Mouse (Mus musculus) myocyte (in vitro differentiated cells): ENCODE data around the gene Cfap46.

Experiments
- CEBPB ChIP-seq: IDR thresholded peaks from 2 replicates; pipeline ENCODE4 v1.6.1; 2011; ENCODE audit warnings: mild to moderate bottlenecking, moderate library complexity; ENCODE audit not compliant: poor library complexity, insufficient read depth, severe bottlenecking
- E2F4 ChIP-seq: IDR thresholded peaks from one replicate; pipeline ENCODE4 v1.6.1; 2011; ENCODE audit warnings: mild to moderate bottlenecking, control low read depth, moderate library complexity; ENCODE audit not compliant: insufficient read depth
- MAX ChIP-seq: IDR thresholded peaks from one replicate; pipeline ENCODE4 v1.6.1; 2011; ENCODE audit warnings: low read depth, mild to moderate bottlenecking, control low read depth
- MYOD1 ChIP-seq, 3 experiments: IDR thresholded peaks; one replicate each; pipeline ENCODE4 v1.6.1; 2011; ENCODE audit warnings: control low read depth in 2 of 3, low read depth in 2 of 3, mild to moderate bottlenecking in 2 of 3, moderate library complexity in 1 of 3; ENCODE audit not compliant: insufficient read length in 2 of 3, control insufficient read depth in 1 of 3
- MYOG ChIP-seq, 3 experiments: IDR thresholded peaks; one replicate each; pipeline ENCODE4 v1.6.1; 2011; ENCODE audit warnings: control low read depth in 2 of 3, low read depth in 2 of 3, mild to moderate bottlenecking in 2 of 3; ENCODE audit not compliant: insufficient read length in 2 of 3, control insufficient read depth in 1 of 3, insufficient read depth in 1 of 3
- POLR2A ChIP-seq: IDR thresholded peaks from one replicate; pipeline ENCODE4 v1.6.1; 2011; ENCODE audit warnings: low read depth, mild to moderate bottlenecking, control low read depth, moderate library complexity; ENCODE audit not compliant: insufficient read length
- POLR2AphosphoS2 ChIP-seq: IDR thresholded peaks from one replicate; pipeline ENCODE4 v1.6.1; 2011; ENCODE audit warnings: low read depth, control low read depth; ENCODE audit not compliant: insufficient read length
- REST ChIP-seq: IDR thresholded peaks from one replicate; pipeline ENCODE4 v1.6.1; 2011; ENCODE audit warnings: mild to moderate bottlenecking, control low read depth, moderate library complexity; ENCODE audit not compliant: insufficient read depth, insufficient read length
- SRF ChIP-seq: IDR thresholded peaks from one replicate; pipeline ENCODE4 v1.6.1; 2011; ENCODE audit warnings: low read depth; ENCODE audit not compliant: control insufficient read depth, insufficient read length
- TCF12 ChIP-seq: IDR thresholded peaks from one replicate; pipeline ENCODE4 v1.6.1; 2011; ENCODE audit warnings: mild to moderate bottlenecking, control low read depth; ENCODE audit not compliant: poor library complexity, insufficient read depth, severe bottlenecking
- TCF3 ChIP-seq: IDR thresholded peaks from one replicate; pipeline ENCODE4 v1.6.1; 2011; ENCODE audit warnings: low read depth, control low read depth; ENCODE audit not compliant: insufficient read length
- USF1 ChIP-seq: IDR thresholded peaks from one replicate; pipeline ENCODE4 v1.6.1; 2011; ENCODE audit warnings: low read depth, mild to moderate bottlenecking, control low read depth, moderate library complexity

DNA sequence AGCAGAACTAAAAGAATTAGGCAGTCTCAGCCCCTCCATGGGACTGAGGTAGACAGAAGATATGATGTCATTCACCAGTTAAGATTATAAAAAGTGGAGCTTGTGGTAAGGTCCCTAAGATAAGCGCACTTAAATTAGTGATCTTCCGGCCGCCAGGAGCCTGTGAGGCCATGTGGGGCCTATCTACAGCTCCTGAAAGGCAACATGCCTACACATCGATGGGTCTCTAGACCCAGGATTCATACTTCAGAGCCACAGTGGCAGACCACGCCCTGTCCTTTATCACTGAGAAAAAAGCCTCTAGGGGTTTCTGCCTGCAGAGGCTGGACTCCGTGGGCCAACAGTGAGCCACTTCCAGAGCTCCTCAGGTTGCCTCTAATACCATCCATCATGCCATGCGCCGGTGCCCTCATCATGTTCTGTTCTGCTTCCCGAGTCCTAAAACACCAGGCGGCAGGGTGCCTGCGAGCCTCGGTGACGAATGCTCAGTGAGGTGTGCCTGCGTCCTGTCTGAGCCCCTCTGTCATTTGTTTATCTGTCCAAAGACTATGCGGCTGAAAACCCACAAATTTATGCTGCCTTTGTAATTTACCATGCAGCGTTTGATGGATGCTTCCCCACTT is 107.4 kb downstream of the Cfap46 start:
- TF ChIP-seq REST (no peak), POLR2AphosphoS2 (no peak), MAX (no peak), TCF3 (no peak), SRF (no peak), POLR2A (no peak), USF1 (no peak), MYOD1 (IDR thresholded peaks at IDR 0.05; ENCODE audit: control insufficient read depth in 1 of 3, insufficient read length in 2 of 3, low read depth in 2 of 3) (no peak), CEBPB (no peak), TCF12 (no peak), E2F4 (no peak), MYOG (IDR thresholded peaks at IDR 0.05; ENCODE audit: control insufficient read depth in 1 of 3, insufficient read depth in 1 of 3, insufficient read length in 2 of 3, low read depth in 2 of 3) (no peak)
